Mouse (Mus musculus): Measurements from ENCODE around the gene Atp6ap1l. TPM values are rescaled to one million over a fixed set of nuclear protein-coding genes. Genes with fewer than 3 reads are reported as not detected.

The Atp6ap1l gene
- polyA plus RNA-seq, 1 experiment from 2014 or later: not detected

DNA sequence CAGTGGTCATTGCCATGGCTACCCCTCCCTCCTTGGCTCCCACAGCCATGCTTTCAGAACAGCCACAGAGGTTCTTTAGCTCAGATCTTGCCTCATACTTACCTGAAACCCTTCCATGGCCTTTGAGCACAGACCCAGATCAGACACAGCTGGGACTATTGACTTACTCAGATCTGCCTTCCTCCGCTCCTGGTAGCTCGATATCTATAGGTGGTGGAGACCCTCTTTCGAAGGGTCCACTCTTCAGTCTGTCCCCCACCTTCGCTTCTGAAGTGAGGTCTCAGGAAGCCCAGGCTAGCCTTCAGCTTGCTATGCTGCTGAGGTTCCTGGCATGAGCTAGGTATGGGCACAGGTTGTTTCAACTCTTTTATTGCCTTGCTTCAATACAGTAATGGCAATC lies 9.6 kb upstream of the Atp6ap1l start:
- ATAC-seq: no peak
- no peak overlapping the region for H3K9ac ChIP-seq (replicated peaks; ENCODE audit: low read depth)
- TF ChIP-seq CTCF (IDR thresholded peaks at IDR 0.05) (no peak), EP300 (IDR thresholded peaks at IDR 0.05) (no peak)
- H3K4me3 ChIP-seq (ENCODE audit: low read depth, low read length): no peak overlapping the region
- no peaks in the 10 kb centered on the region for H3K36me3 ChIP-seq (ENCODE audit: insufficient read depth, low read length)
- H3K4me2 ChIP-seq (replicated peaks; ENCODE audit: low read depth, low read length): no peak overlapping the region
- 84% methylated on average over 4 of the region's 4 CpGs for WGBS
- no peaks in the 10 kb centered on the region for H3K4me1 ChIP-seq (ENCODE audit: insufficient read depth, low read depth, low read length)
- H3K27me3 ChIP-seq (replicated peaks; ENCODE audit: insufficient read depth, low read length): no peaks in the 10 kb centered on the region
- no peak overlapping the region for H3K27ac ChIP-seq (ENCODE audit: low read length)
- H3K9me3 ChIP-seq (ENCODE audit: low read length): no peaks in the 10 kb centered on the region
- no peak for DNase-seq (ENCODE audit: low spot score)

GRCm38 (mm10) chr13:90913675-90914192 lies 8.6 kb upstream of the Atp6ap1l start:
- no peaks in the 10 kb centered on the region for H3K4me1 ChIP-seq (ENCODE audit: insufficient read depth, low read depth, low read length)
- no peaks in the 10 kb centered on the region for H3K9me3 ChIP-seq (ENCODE audit: low read length)
- no peak overlapping the region for H3K9ac ChIP-seq (replicated peaks; ENCODE audit: low read depth)
- H3K36me3 ChIP-seq (ENCODE audit: insufficient read depth, low read length): no peaks in the 10 kb centered on the region
- H3K4me2 ChIP-seq (replicated peaks; ENCODE audit: low read depth, low read length): no peak overlapping the region
- TF ChIP-seq EP300 (IDR thresholded peaks at IDR 0.05) (no peak), CTCF (IDR thresholded peaks at IDR 0.05) (no peak)
- ATAC-seq (no peak), DNase-seq (ENCODE audit: low spot score) (no peak)
- H3K4me3 ChIP-seq (ENCODE audit: low read depth, low read length): no peak overlapping the region
- H3K27ac ChIP-seq (ENCODE audit: low read length): no peak overlapping the region
- 62% methylated on average over 7 of the region's 7 CpGs for whole genome bisulfite sequencing
- no peaks in the 10 kb centered on the region for H3K27me3 ChIP-seq (replicated peaks; ENCODE audit: insufficient read depth, low read length)

GRCm38 (mm10) chr13:90912760-90913674 lies 7.9 kb upstream of the Atp6ap1l start:
- TF ChIP-seq CTCF (IDR thresholded peaks at IDR 0.05): no peak
- Histone ChIP-seq H3K27ac (ENCODE audit: low read length) (no peak overlapping the region), H3K36me3 (ENCODE audit: insufficient read depth, low read length) (no peaks in the 10 kb centered on the region), H3K4me3 (ENCODE audit: low read depth, low read length) (no peak overlapping the region), H3K27me3 (replicated peaks; ENCODE audit: insufficient read depth, low read length) (no peaks in the 10 kb centered on the region), H3K4me2 (replicated peaks; ENCODE audit: low read depth, low read length) (no peak overlapping the region), H3K4me1 (ENCODE audit: insufficient read depth, low read depth, low read length) (no peaks in the 10 kb centered on the region), H3K9me3 (ENCODE audit: low read length) (no peaks in the 10 kb centered on the region), H3K9ac (replicated peaks; ENCODE audit: low read depth) (no peak overlapping the region)
- ATAC-seq (no peak), DNase-seq (ENCODE audit: low spot score) (no peak)
- WGBS: 81% methylated on average over 17 of the region's 17 CpGs

DNA sequence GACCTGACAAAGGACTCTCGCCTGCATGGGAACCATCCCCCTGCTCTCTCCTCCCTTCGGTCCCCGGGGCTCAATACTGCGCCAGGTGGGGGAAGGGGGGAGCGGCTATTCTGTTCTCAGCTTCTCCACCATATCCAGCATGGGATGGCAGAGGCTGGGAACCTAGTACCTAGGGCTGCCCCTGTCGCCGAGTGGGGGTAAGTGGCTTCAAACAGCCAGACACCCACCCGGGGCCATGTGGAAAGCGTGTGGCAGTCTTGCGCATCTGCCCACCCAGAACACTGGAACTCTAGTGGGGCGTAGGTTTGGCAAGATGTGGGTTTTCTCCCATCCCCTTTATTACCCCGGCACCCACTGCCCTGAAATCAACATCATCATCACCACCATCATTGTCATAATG lies 2.2 kb upstream of the Atp6ap1l start:
- 90% methylated on average over 12 of the region's 12 CpGs for WGBS
- ATAC-seq (no peak), DNase-seq (ENCODE audit: low spot score) (no peak)

GRCm38 (mm10) chr13:90896821-90897220 lies 8.3 kb downstream of the Atp6ap1l start:
- ATAC-seq (no peak), DNase-seq (ENCODE audit: low spot score) (no peak)
- H3K4me3 ChIP-seq (ENCODE audit: low read depth, low read length): no peak overlapping the region
- H3K9ac ChIP-seq (replicated peaks; ENCODE audit: low read depth): no peak overlapping the region
- H3K4me1 ChIP-seq (ENCODE audit: insufficient read depth, low read depth, low read length): no peaks in the 10 kb centered on the region
- WGBS: 85% methylated on average over 12 of the region's 12 CpGs
- no peak for TF ChIP-seq EP300 (IDR thresholded peaks at IDR 0.05)
- TF ChIP-seq CTCF (IDR thresholded peaks at IDR 0.05): no peak
- H3K27ac ChIP-seq (ENCODE audit: low read length): no peak overlapping the region
- no peak overlapping the region for H3K4me2 ChIP-seq (replicated peaks; ENCODE audit: low read depth, low read length)
- no peaks in the 10 kb centered on the region for H3K27me3 ChIP-seq (replicated peaks; ENCODE audit: insufficient read depth, low read length)
- no peaks in the 10 kb centered on the region for H3K36me3 ChIP-seq (ENCODE audit: insufficient read depth, low read length)
- no peaks in the 10 kb centered on the region for H3K9me3 ChIP-seq (ENCODE audit: low read length)

More for the DNA sequence above, 2.2 kb upstream of the Atp6ap1l start:
- Histone ChIP-seq H3K27ac (ENCODE audit: low read length) (no peak overlapping the region), H3K4me1 (ENCODE audit: insufficient read depth, low read depth, low read length) (no peaks in the 10 kb centered on the region), H3K4me3 (ENCODE audit: low read depth, low read length) (no peak overlapping the region), H3K4me2 (replicated peaks; ENCODE audit: low read depth, low read length) (no peak overlapping the region), H3K9ac (replicated peaks; ENCODE audit: low read depth) (no peak overlapping the region), H3K36me3 (ENCODE audit: insufficient read depth, low read length) (no peaks in the 10 kb centered on the region), H3K9me3 (ENCODE audit: low read length) (no peaks in the 10 kb centered on the region), H3K27me3 (replicated peaks; ENCODE audit: insufficient read depth, low read length) (no peaks in the 10 kb centered on the region)
- no peak for TF ChIP-seq CTCF (IDR thresholded peaks at IDR 0.05)
- no peak for TF ChIP-seq EP300 (IDR thresholded peaks at IDR 0.05)

DNA sequence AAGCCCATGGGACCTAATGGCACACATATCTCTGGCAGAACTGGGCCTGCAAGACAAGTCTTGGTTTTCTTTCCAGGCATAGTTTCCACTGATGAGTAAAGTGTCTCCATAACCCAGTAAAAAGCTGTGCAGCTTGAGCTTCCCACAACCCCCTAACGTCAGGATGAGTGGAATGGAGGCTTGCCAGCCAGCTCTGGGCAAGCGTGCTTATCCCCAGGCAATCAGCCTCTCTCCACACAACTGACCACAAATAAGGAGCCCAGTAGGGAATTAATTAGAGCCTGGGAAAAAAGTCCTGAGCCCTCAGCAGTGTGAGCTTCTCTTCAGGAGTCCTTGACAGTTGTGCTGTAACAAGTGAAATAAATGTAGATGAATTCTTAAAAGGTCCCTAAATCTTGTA lies 9.1 kb downstream of the Atp6ap1l start:
- TF ChIP-seq CTCF (IDR thresholded peaks at IDR 0.05) (no peak), EP300 (IDR thresholded peaks at IDR 0.05) (no peak)
- no peak overlapping the region for H3K4me2 ChIP-seq (replicated peaks; ENCODE audit: low read depth, low read length)

More for the DNA sequence above, 9.1 kb downstream of the Atp6ap1l start:
- no peak overlapping the region for H3K4me3 ChIP-seq (ENCODE audit: low read depth, low read length)
- H3K27me3 ChIP-seq (replicated peaks; ENCODE audit: insufficient read depth, low read length): no peaks in the 10 kb centered on the region
- WGBS: 42% methylated on average over 2 of the region's 2 CpGs
- H3K27ac ChIP-seq (ENCODE audit: low read length): no peak overlapping the region
- no peaks in the 10 kb centered on the region for H3K9me3 ChIP-seq (ENCODE audit: low read length)
- no peaks in the 10 kb centered on the region for H3K36me3 ChIP-seq (ENCODE audit: insufficient read depth, low read length)
- no peaks in the 10 kb centered on the region for H3K4me1 ChIP-seq (ENCODE audit: insufficient read depth, low read depth, low read length)
- no peak for DNase-seq (ENCODE audit: low spot score)
- ATAC-seq: no peak
- no peak overlapping the region for H3K9ac ChIP-seq (replicated peaks; ENCODE audit: low read depth)

All from lung, postnatal 0 days (tissue).